Mouse (Mus musculus): ENCODE results near the gene Eno4.

DNA sequence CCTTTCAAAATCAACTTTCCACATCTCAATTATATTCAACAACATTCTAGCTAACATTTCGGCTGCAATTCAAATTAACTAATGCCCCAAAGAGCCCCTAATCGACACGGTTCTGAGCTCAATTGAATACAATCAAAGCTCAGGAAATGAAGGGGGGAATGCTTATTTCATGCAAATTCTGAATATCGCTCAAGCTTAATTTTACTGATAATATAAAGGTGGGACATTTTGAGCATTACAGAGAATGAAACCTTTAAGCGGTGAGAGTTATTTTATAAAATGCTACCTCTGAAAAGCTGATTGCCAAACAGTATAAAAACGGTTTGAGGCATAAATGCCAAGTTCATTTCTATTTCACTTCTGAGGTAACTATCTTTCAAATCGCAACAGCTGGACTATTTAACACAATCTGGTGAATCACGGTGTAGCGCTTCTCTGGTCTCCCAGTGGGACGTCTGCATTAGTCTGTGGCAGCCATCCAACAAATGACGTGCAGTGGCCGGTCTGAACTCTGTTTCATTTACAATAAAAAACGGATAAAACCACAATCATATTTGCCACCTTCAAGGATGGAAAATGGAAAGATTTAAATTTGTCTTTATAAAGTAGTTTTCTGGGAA, 36.3 kb downstream of the Eno4 start:
- TF ChIP-seq CTCF (IDR thresholded peaks at IDR 0.05; ENCODE audit: low read depth) (no peak), EP300 (IDR thresholded peaks at IDR 0.05; ENCODE audit: low read depth) (no peak)
